Mouse (Mus musculus) C2C12 (cell line): ENCODE measurements around the gene Fcer2a. TPM values are rescaled to one million over a fixed set of nuclear protein-coding genes. Genes with fewer than 3 reads are reported as not detected.

ENCODE experiments used
- H3K27me3 ChIP-seq: one replicate; pipeline ENCODE4 v1.6.1; 2011; ENCODE audit not compliant: control insufficient read depth, insufficient read depth, insufficient read length
- H3K36me3 ChIP-seq: one replicate; pipeline ENCODE4 v1.6.1; 2011; ENCODE audit not compliant: control insufficient read depth, insufficient read depth
- H3K4me3 ChIP-seq: one replicate; pipeline ENCODE4 v1.5.1; 2011; ENCODE audit warnings: mild to moderate bottlenecking, control low read depth; ENCODE audit not compliant: poor library complexity, insufficient read depth, severe bottlenecking
- H3K79me2 ChIP-seq: one replicate; pipeline ENCODE4 v1.6.1; 2011; ENCODE audit not compliant: control insufficient read depth, insufficient read depth
- H3K79me3 ChIP-seq: one replicate; pipeline ENCODE4 v1.6.1; 2011; ENCODE audit warnings: low read depth, control low read depth
- H3ac ChIP-seq: one replicate; pipeline ENCODE3; 2011; ENCODE audit warnings: low read depth; ENCODE audit not compliant: control insufficient read depth, insufficient read length
- CEBPB ChIP-seq: IDR thresholded peaks from one replicate; pipeline ENCODE4 v1.6.1; 2011; ENCODE audit warnings: low read depth, mild to moderate bottlenecking, control low read depth, moderate library complexity
- CTCF ChIP-seq: IDR thresholded peaks from one replicate; pipeline ENCODE4 v1.5.1; 2011; ENCODE audit not compliant: control insufficient read depth, insufficient read depth, insufficient read length
- FOSL1 ChIP-seq: IDR thresholded peaks from one replicate; pipeline ENCODE4 v1.8.0; 2011; ENCODE audit warnings: mild to moderate bottlenecking, low read length; ENCODE audit not compliant: poor library complexity, insufficient read depth, severe bottlenecking
- MAX ChIP-seq: IDR thresholded peaks from one replicate; pipeline ENCODE4 v1.6.1; 2011; ENCODE audit warnings: mild to moderate bottlenecking, control low read depth
- MYOD1 ChIP-seq: IDR thresholded peaks from one replicate; pipeline ENCODE4 v1.6.1; 2011; ENCODE audit warnings: low read depth; ENCODE audit not compliant: control insufficient read depth, insufficient read length
- MYOG ChIP-seq: IDR thresholded peaks from one replicate; pipeline ENCODE4 v1.6.1; 2011; ENCODE audit not compliant: control insufficient read depth, insufficient read length; ENCODE audit errors: extremely low read depth
- USF1 ChIP-seq: IDR thresholded peaks from one replicate; pipeline ENCODE4 v1.6.1; 2011; ENCODE audit warnings: low read depth, mild to moderate bottlenecking, control low read depth, moderate library complexity
- polyA plus RNA-seq: library from polyadenylated mRNA; unstranded; fragments of >200 nt; fragmentation: generic; extraction: Trizol; gene quantifications from one replicate; pipeline ENCODE4 v1.2.1, GENCODE M21; 2012; ENCODE audit warnings: missing spikeins

The Fcer2a gene
- polyA plus RNA-seq, 1 experiment, result 0.01 TPM

GRCm38 (mm10) chr8:3718559-3718958, 24.6 kb upstream of the Fcer2a start:
- TF ChIP-seq MAX (no peak), MYOG (no peak), CEBPB (no peak), USF1 (no peak), CTCF (peak; percentile 76)
- no peaks in the 10 kb centered on the region for H3K36me3 ChIP-seq
- no peaks in the 10 kb centered on the region for H3K27me3 ChIP-seq
- H3K79me2 ChIP-seq, result no peaks in the 10 kb centered on the region
- no peaks in the 10 kb centered on the region for H3K79me3 ChIP-seq
- H3K4me3 ChIP-seq, result no peak overlapping the region
- H3ac ChIP-seq, result no peak overlapping the region

- no peaks in the 10 kb centered on the region for H3K79me2 ChIP-seq
- H3ac ChIP-seq, result no peak overlapping the region
- TF ChIP-seq MAX (no peak), FOSL1 (no peak), MYOD1 (no peak), CEBPB (no peak), USF1 (no peak), CTCF (no peak), MYOG (no peak)
- H3K4me3 ChIP-seq, result no peak overlapping the region
- H3K27me3 ChIP-seq, result no peaks in the 10 kb centered on the region
- no peaks in the 10 kb centered on the region for H3K36me3 ChIP-seq
- no peaks in the 10 kb centered on the region for H3K79me3 ChIP-seq
These were observed 23.5 kb upstream of the Fcer2a start for GRCm38 (mm10) chr8:3717321-3717954.

- TF ChIP-seq CEBPB, result no peak
- no peak for TF ChIP-seq MAX
- TF ChIP-seq USF1, result no peak
- no peak for TF ChIP-seq CTCF
- TF ChIP-seq MYOG, result no peak
- no peak for TF ChIP-seq FOSL1
- TF ChIP-seq MYOD1, result no peak
- H3K27me3 ChIP-seq, result peaks cover 9% of the 10 kb centered on the region
These were observed 17.7 kb upstream of the Fcer2a start for GRCm38 (mm10) chr8:3711646-3712045.

GRCm38 (mm10) chr8:3710312-3710711, 16.3 kb upstream of the Fcer2a start:
- Histone ChIP-seq H3K79me3 (no peaks in the 10 kb centered on the region), H3K27me3 (peaks cover 9% of the 10 kb centered on the region), H3ac (no peak overlapping the region), H3K79me2 (no peaks in the 10 kb centered on the region), H3K36me3 (no peaks in the 10 kb centered on the region), H3K4me3 (no peak overlapping the region)
- TF ChIP-seq MYOD1 (no peak), CTCF (no peak), MYOG (no peak), MAX (no peak), FOSL1 (no peak), USF1 (no peak), CEBPB (no peak)

More at GRCm38 (mm10) chr8:3711646-3712045, 17.7 kb upstream of the Fcer2a start:
- no peak overlapping the region for H3ac ChIP-seq
- no peaks in the 10 kb centered on the region for H3K79me3 ChIP-seq
- no peaks in the 10 kb centered on the region for H3K79me2 ChIP-seq
- H3K4me3 ChIP-seq, result no peak overlapping the region
- H3K36me3 ChIP-seq, result no peaks in the 10 kb centered on the region

GRCm38 (mm10) chr8:3707611-3708010, 13.6 kb upstream of the Fcer2a start:
- no peak overlapping the region for H3ac ChIP-seq
- H3K27me3 ChIP-seq, result peaks cover 9% of the 10 kb centered on the region
- H3K79me3 ChIP-seq, result no peaks in the 10 kb centered on the region
- H3K36me3 ChIP-seq, result no peaks in the 10 kb centered on the region
- no peaks in the 10 kb centered on the region for H3K79me2 ChIP-seq
- no peak for TF ChIP-seq CTCF
- TF ChIP-seq USF1, result no peak
- no peak for TF ChIP-seq CEBPB
- no peak for TF ChIP-seq MYOG
- no peak for TF ChIP-seq MAX
- H3K4me3 ChIP-seq, result no peak overlapping the region

GRCm38 (mm10) chr8:3705711-3706110, 11.7 kb upstream of the Fcer2a start:
- no peaks in the 10 kb centered on the region for H3K79me2 ChIP-seq

More at GRCm38 (mm10) chr8:3705711-3706110, 11.7 kb upstream of the Fcer2a start:
- no peaks in the 10 kb centered on the region for H3K36me3 ChIP-seq
- no peak for TF ChIP-seq MYOD1
- no peak for TF ChIP-seq MYOG
- TF ChIP-seq CEBPB, result no peak
- TF ChIP-seq MAX, result no peak
- no peak for TF ChIP-seq USF1
- H3ac ChIP-seq, result no peak overlapping the region
- H3K27me3 ChIP-seq, result peaks cover 9% of the 10 kb centered on the region
- no peaks in the 10 kb centered on the region for H3K79me3 ChIP-seq
- no peak overlapping the region for H3K4me3 ChIP-seq
